Mouse (Mus musculus): ENCODE results near the gene Olfr968.

Olfr968 gene

GRCm38 (mm10) chr9:39783153-39783552 is at the start of gene Olfr968:
TSS of gene Olfr968 (minus strand) at chr9:39783253.
- DNase-seq: no peak

- DNase-seq: no peak
Measured at GRCm38 (mm10) chr9:39808560-39808959, 25.5 kb upstream of the Olfr968 start, which contains the start of gene Olfr970. TSS of gene Olfr970 (plus strand) at chr9:39808860.

- no peak for DNase-seq
Measured at GRCm38 (mm10) chr9:39790558-39790957, 7.5 kb upstream of the Olfr968 start, which contains the start of gene Olfr969. TSS of gene Olfr969 (plus strand) at chr9:39790945.

- no peak for DNase-seq
Measured at GRCm38 (mm10) chr9:39746428-39746827, 36.6 kb downstream of the Olfr968 start.

- DNase-seq: no peak
Measured at GRCm38 (mm10) chr9:39745949-39746348, 37.1 kb downstream of the Olfr968 start, which contains the start of gene Olfr967. TSS of gene Olfr967 (plus strand) at chr9:39746249.

- DNase-seq: no peak
Measured at GRCm38 (mm10) chr9:39740741-39741140, 42.3 kb downstream of the Olfr968 start.

- DNase-seq: no peak
Measured at GRCm38 (mm10) chr9:39730678-39731077, 52.4 kb downstream of the Olfr968 start, which contains the start of gene Olfr150. TSS of gene Olfr150 (plus strand) at chr9:39730978.
